Mouse (Mus musculus) stomach, embryonic 16.5 days (tissue): ENCODE results near the gene Rab40c. TPM values are rescaled to one million over a fixed set of nuclear protein-coding genes. Genes with fewer than 3 reads are reported as not detected.

Experiments used
- ATAC-seq: fragments of 200-750 bp; cut with Nextera tagmentation; 2 replicates; pipeline ENCODE4 v1.8.0; 2017; ENCODE audit warnings: moderate number of reproducible peaks, moderate TSS enrichment; ENCODE audit not compliant: insufficient read depth, low FRiP score
- H3K27ac ChIP-seq: fragments of 300-500 bp; sonication (generic); 2 replicates; pipeline ENCODE4 v1.5.1; 2014; ENCODE audit warnings: low read length
- H3K27me3 ChIP-seq: fragments of 300-500 bp; sonication (generic); 2 replicates; pipeline ENCODE4 v1.6.1; 2014; ENCODE audit warnings: low read length, control low read depth, mixed read lengths; ENCODE audit not compliant: control insufficient read depth, insufficient read depth
- H3K36me3 ChIP-seq: fragments of 300-500 bp; sonication (generic); 2 replicates; pipeline ENCODE4 v1.6.1; 2014; ENCODE audit warnings: low read length; ENCODE audit not compliant: control insufficient read depth, insufficient read depth
- H3K4me1 ChIP-seq: fragments of 300-500 bp; sonication (generic); 2 replicates; pipeline ENCODE4 v1.6.1; 2014; ENCODE audit warnings: low read length, control low read depth, mixed read lengths; ENCODE audit not compliant: control insufficient read depth, insufficient read depth
- H3K4me2 ChIP-seq: fragments of 300-500 bp; sonication (generic); 2 replicates; pipeline ENCODE4 v1.6.1; 2014; ENCODE audit warnings: low read depth, low read length, mixed read lengths
- H3K4me3 ChIP-seq: fragments of 300-500 bp; sonication (generic); replicated peaks from 2 replicates; pipeline ENCODE4 v1.5.1; 2014; ENCODE audit warnings: mild to moderate bottlenecking, low read length
- H3K9ac ChIP-seq: fragments of 300-500 bp; sonication (generic); 2 replicates; pipeline ENCODE4 v1.6.1; 2014; ENCODE audit warnings: low read length
- H3K9me3 ChIP-seq: fragments of 300-500 bp; sonication (generic); replicated peaks from 2 replicates; pipeline ENCODE4 v1.6.1; 2016; ENCODE audit warnings: low read length, control low read depth; ENCODE audit not compliant: control insufficient read depth
- WGBS: fragments of 180-500 bp; shearing (Covaris S2); extraction: QIAGEN DNeasy Blood & Tissue Kit; methylation state at CpG from one replicate; pipeline ENCODE4 v1.1.7; 2014; 5-methylcytosine and 5-hydroxymethylcytosine counted together
- polyA plus RNA-seq: library from polyadenylated mRNA; unstranded; fragments of >200 nt; fragmentation: Nextera tagmentation; extraction: Ambion mirVana; gene quantifications from 2 replicates; pipeline ENCODE4 v1.2.1, GENCODE M21; 2015

The Rab40c gene
- polyA plus RNA-seq, 1 experiment from 2014 or later: 26.3 TPM

DNA sequence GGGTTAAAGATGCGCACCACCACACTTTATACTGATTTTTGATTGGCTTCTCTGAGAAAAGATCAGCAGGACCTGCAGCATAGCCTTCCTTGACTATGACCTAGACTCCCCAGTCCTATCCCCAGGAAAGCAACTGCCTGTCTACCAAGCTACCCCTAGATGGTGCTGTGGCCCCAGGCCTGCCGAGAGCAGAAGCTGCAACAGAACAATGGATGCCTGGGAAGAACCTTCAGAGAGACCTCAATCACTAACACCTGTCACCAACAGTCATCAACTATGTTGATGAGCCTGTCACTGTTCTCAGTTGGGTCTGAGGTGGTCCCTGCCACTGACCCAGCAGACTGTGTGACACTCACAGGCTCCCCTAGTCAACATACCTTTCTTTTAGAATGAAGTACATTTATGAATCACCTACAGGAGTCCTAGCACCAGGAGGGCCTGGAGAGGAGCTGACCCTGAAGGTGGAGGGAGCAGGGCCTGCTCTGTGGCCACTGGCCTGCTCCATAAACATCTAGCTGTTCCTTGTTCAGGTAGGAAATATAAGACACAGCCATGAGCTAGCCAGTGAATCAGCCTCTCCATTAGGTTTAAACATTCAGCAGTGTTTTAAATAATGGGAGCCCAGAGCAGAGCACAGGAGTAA is 25.4 kb downstream of the Rab40c start:
- Histone ChIP-seq H3K9me3 (no peaks in the 10 kb centered on the region), H3K4me3 (no peak overlapping the region), H3K9ac (no peak overlapping the region), H3K27ac (no peak overlapping the region), H3K4me1 (no peaks in the 10 kb centered on the region), H3K4me2 (no peak overlapping the region), H3K36me3 (no peaks in the 10 kb centered on the region), H3K27me3 (no peaks in the 10 kb centered on the region)
- 34% methylated on average over 2 of the region's 2 CpGs for WGBS
- ATAC-seq: peak; percentile 68

DNA sequence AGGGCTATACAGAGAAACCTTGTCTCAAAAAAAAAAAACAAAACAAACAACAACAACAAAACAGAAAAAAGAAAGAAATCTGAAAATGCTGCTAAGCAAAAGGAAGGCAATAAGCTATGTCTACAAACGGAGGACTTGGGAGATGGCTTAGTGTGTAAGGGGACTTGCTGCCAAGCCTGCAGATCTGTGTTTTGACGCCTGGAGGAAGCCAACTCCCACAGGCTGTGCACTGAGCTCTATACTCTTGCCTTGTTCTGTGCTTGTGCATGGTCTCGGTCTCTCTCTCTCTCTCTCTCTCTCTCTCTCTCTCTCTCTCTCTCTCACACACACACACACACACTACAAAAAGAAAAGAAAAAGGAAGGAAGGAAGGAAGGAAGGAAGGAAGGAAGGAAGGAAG is 30.7 kb downstream of the Rab40c start:
- 87% methylated on average over 3 of the region's 3 CpGs for WGBS
- no peak overlapping the region for H3K9ac ChIP-seq
- H3K4me2 ChIP-seq: no peak overlapping the region
- no peak overlapping the region for H3K27ac ChIP-seq
- no peaks in the 10 kb centered on the region for H3K27me3 ChIP-seq
- no peak overlapping the region for H3K4me3 ChIP-seq
- H3K9me3 ChIP-seq: no peaks in the 10 kb centered on the region
- no peaks in the 10 kb centered on the region for H3K4me1 ChIP-seq
- peaks cover 4% of the 10 kb centered on the region for H3K36me3 ChIP-seq
- no peak for ATAC-seq

DNA sequence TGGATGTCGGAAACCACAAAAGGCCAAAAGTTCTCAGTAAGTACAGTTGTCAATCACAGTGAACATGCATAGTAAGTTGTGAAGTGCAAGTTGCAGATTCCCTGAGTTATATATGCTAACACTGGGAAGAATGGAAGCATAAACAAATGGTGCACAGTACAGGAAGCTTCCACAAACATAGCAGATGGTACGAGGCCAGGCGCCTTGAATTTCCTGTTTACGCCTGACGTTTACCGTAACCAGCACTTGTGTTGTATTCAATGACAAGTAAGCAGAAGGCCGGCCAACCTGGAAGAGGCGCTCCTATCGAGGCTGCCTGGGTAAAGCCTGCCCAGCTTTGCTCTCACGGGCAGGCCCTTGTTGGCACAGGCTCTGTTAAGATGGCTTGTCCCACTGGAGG is 32.1 kb downstream of the Rab40c start:
- Histone ChIP-seq H3K9ac (no peak overlapping the region), H3K4me3 (no peak overlapping the region), H3K4me2 (no peak overlapping the region), H3K27ac (no peak overlapping the region), H3K4me1 (no peaks in the 10 kb centered on the region), H3K36me3 (peaks cover 8% of the 10 kb centered on the region), H3K9me3 (no peaks in the 10 kb centered on the region), H3K27me3 (no peaks in the 10 kb centered on the region)
- WGBS: 78% methylated on average over 10 of the region's 10 CpGs
- ATAC-seq: no peak

DNA sequence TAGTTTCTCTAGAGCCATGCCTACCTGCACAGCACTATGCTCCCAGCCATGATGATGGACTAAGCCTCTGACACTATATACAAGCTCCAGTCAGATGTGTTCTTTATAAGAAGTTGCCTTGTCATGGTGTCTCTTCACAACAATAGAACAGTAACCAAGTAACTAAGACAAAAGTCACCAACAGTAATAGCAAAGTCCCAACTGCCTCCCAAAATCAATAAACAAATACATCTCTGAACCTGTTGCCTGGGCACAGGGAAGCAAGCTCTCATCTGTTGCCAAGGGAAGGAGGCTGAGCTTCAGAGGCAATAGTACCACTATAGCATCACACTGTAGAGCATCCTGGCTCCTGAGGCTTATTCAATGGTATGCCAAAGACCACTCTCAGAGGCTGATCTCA is 32.7 kb downstream of the Rab40c start:
- H3K4me3 ChIP-seq: no peak overlapping the region
- H3K4me2 ChIP-seq: no peak overlapping the region
- no peak for ATAC-seq
- no peaks in the 10 kb centered on the region for H3K4me1 ChIP-seq
- H3K9me3 ChIP-seq: no peaks in the 10 kb centered on the region
- H3K36me3 ChIP-seq: peaks cover 8% of the 10 kb centered on the region
- H3K9ac ChIP-seq: no peak overlapping the region
- no peak overlapping the region for H3K27ac ChIP-seq
- H3K27me3 ChIP-seq: no peaks in the 10 kb centered on the region

DNA sequence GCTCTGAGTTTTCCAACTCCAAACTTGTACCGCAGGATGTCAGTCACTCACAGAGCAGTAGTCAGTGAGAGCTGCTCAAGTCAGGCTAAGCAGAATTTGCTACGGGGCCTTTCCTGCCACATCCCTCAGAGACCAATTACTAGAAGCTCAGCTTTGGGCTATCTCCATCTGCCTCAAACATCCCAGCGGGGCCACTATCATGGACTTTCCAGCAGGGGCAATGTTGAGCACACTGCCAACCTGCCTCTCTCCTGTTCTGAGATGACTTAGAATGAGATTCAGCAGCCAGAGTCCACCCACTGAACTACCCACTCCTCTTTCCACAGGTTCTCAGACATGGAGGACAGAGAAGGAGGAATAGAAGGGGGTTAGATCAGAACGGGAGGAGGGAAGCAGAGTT is 33.9 kb downstream of the Rab40c start:
- no peak for ATAC-seq
- Histone ChIP-seq H3K4me2 (no peak overlapping the region), H3K27ac (no peak overlapping the region), H3K27me3 (no peaks in the 10 kb centered on the region), H3K9ac (no peak overlapping the region), H3K36me3 (peaks cover 8% of the 10 kb centered on the region), H3K4me3 (no peak overlapping the region), H3K4me1 (peaks cover 8% of the 10 kb centered on the region; the same call in 1 of the 2 replicates), H3K9me3 (no peaks in the 10 kb centered on the region)
- WGBS: 64% methylated on average over 4 of the region's 4 CpGs

DNA sequence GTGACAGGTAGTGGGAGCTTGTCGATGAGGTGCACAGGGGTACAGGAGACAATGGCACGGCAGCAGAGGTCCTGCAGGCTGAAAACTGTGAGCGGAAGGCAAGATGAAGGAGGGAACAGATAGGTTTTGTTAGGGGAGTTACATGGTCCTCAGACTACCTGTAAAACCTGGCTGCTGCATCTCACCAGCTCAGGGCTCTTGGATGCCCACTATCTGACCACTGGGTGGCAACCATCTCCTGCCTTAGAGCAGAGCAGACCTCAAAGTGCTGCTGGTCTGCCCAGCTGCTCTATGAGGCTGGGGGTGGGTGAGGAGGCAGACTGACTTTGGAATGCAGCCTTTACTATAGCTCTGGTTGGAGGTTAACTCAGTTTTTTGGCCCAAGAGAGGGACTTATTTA is 35.7 kb downstream of the Rab40c start:
- H3K27ac ChIP-seq: no peak overlapping the region
- no peak for ATAC-seq
- no peaks in the 10 kb centered on the region for H3K9me3 ChIP-seq
- H3K4me3 ChIP-seq: no peak overlapping the region
- H3K36me3 ChIP-seq: peaks cover 8% of the 10 kb centered on the region
- H3K4me2 ChIP-seq: no peak overlapping the region
- no peak overlapping the region for H3K9ac ChIP-seq
- WGBS: 90% methylated on average over 3 of the region's 3 CpGs
- H3K27me3 ChIP-seq: no peaks in the 10 kb centered on the region
- peaks cover 13% of the 10 kb centered on the region; the same call in 1 of the 2 replicates for H3K4me1 ChIP-seq

DNA sequence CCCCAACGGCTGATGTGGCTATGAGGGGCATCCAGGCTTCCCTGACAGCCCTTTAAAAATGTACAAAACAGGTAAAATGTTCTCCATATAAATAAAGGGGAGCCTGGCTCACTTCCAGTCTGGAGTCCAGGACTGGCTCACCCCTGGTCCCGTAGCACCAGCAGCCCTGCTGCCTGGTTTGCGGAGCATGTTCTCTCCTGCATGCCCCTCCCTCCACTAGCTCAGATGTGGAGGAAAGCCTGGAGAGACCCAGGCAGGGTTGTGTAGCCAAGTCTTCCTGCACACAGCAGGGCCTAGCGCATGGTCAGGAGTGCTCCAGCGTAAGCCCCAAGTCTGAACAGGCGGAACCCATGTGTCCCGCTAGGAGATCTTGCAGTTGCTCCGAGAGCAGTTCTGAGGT is 36.3 kb downstream of the Rab40c start:
- Histone ChIP-seq H3K9me3 (no peaks in the 10 kb centered on the region), H3K27me3 (no peaks in the 10 kb centered on the region), H3K27ac (no peak overlapping the region), H3K4me3 (no peak overlapping the region), H3K36me3 (peaks cover 8% of the 10 kb centered on the region), H3K4me2 (no peak overlapping the region), H3K4me1 (peaks cover 13% of the 10 kb centered on the region; the same call in 1 of the 2 replicates), H3K9ac (no peak overlapping the region)
- ATAC-seq: no peak
- 89% methylated on average over 8 of the region's 8 CpGs for WGBS

DNA sequence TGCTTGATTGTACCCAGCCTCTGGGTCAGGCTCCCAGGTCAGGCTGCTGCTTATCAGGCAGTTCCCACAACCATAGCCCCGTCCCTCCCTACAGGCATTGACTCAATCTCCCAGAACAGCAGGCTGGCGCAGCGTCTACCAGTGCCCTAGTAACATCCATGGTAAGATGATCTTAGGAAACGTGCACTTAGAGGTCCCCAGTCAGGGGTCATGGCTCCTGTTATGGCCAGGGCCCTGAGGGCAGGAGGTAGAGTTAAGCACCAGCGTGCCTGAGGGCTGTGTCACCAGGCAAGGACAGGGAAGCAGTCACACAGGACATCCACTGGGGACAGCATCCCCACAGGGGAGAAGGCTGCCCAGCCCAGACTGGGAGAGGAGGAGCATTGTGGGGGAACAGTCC is 37.2 kb downstream of the Rab40c start:
- ATAC-seq: no peak
- H3K4me1 ChIP-seq: peaks cover 13% of the 10 kb centered on the region; the same call in 1 of the 2 replicates
- no peak overlapping the region for H3K9ac ChIP-seq
- H3K36me3 ChIP-seq: peaks cover 15% of the 10 kb centered on the region
- no peak overlapping the region for H3K4me2 ChIP-seq
- H3K4me3 ChIP-seq: no peak overlapping the region
- H3K27ac ChIP-seq: no peak overlapping the region
- WGBS: 42% methylated on average over 5 of the region's 5 CpGs
- no peaks in the 10 kb centered on the region for H3K27me3 ChIP-seq
- H3K9me3 ChIP-seq: no peaks in the 10 kb centered on the region

DNA sequence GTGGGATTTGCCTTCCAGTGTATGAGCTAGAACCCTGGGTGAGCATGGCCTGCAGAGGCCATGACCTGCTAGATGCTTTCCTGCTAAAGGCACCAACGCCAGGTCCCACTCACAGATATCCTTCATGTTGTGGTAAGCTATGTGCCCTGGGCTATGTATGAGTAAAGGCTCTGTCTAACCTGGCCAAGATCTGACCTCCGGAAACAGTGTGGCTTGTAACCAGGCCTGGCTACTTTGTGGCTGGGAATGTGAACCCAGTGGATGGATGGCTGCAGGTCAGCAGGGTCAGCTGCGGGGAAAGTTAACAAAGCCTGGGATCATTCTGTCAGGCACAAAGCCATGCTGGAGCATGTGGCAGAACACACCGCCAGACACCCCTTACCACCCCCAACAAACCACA is 37.8 kb downstream of the Rab40c start:
- peaks cover 15% of the 10 kb centered on the region for H3K36me3 ChIP-seq
- H3K4me2 ChIP-seq: no peak overlapping the region
- H3K27me3 ChIP-seq: no peaks in the 10 kb centered on the region
- H3K27ac ChIP-seq: no peak overlapping the region
- WGBS: 39% methylated on average over 4 of the region's 4 CpGs
- ATAC-seq: no peak
- no peaks in the 10 kb centered on the region for H3K9me3 ChIP-seq
- no peak overlapping the region for H3K4me3 ChIP-seq
- peaks cover 13% of the 10 kb centered on the region; the same call in 1 of the 2 replicates for H3K4me1 ChIP-seq
- H3K9ac ChIP-seq: no peak overlapping the region
